ENCODE assay signal across 8 mouse cellular contexts in the genomic region with DNA sequence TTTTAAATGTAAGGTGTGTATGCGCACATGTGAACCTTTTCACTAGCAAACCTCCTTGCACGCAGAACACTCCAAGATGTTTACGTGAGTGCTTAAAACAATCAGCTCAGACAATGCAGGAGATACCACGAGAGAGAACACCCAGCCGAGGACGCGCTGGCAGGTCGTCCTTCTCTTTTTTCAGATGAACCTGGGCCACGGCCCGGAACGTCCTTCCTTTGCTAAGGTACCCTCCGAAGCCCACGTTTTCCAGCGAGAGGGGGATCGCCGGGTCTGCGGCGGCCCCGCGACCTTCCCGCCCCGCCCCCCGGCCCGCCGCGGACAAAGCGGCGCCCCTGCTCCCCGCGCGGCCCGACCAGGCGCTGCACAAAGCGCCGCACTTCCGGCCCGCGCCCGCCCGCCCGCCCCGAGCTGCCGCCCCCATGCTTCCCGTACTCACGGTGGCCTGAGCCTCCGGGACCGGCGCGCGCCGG. TPM values are rescaled to one million over a fixed set of nuclear protein-coding genes. Genes with fewer than 3 reads are reported as not detected.
DNase-seq lines count a peak whose midpoint lies in the region; ATAC-seq and TF ChIP-seq lines count a peak whose summit lies in the region.

No protein-coding gene starts in this region.

- peak overlapping the region; percentile 61 for H3K4me2 ChIP-seq in stomach, postnatal 0 days (replicated peaks; ENCODE audit: low read depth)

- peak; percentile 77 for DNase-seq in adrenal gland, postnatal 14 days
- DNase-seq in adrenal gland, adult 2 months: no peak
- peak; percentile 43 to 70 for DNase-seq in gastrocnemius, postnatal 4 days (ENCODE audit: low spot score in 2 of 2)
- peak; percentile 46 to 74 for DNase-seq in kidney, postnatal 25 days
- peak; percentile 80 for DNase-seq in stomach, postnatal 0 days (ENCODE audit: low spot score)

- H3K4me1 ChIP-seq in E14TG2a.4 (replicated peaks; ENCODE audit: low read depth, low read length): peaks cover 50% of the 10 kb centered on the region
- H3K4me1 ChIP-seq in stomach, postnatal 0 days (replicated peaks; ENCODE audit: control insufficient read depth, insufficient read depth): peaks cover 5% of the 10 kb centered on the region; the same call in 1 of the 2 replicates

- H3K9me3 ChIP-seq in E14TG2a.4 (ENCODE audit: low read length): 0 out of 2 replicates have a peak, but pooled peaks cover 3% of the 10 kb centered on the region
- H3K9me3 ChIP-seq in stomach, postnatal 0 days (ENCODE audit: control insufficient read depth, low read length): no peaks in the 10 kb centered on the region

- H3K27me3 ChIP-seq in E14TG2a.4 (ENCODE audit: insufficient read depth, low read length): peaks cover 10% of the 10 kb centered on the region; the same call in 1 of the 2 replicates
- H3K27me3 ChIP-seq in stomach, postnatal 0 days (ENCODE audit: control insufficient read depth, insufficient read depth, low read length): no peaks in the 10 kb centered on the region

- peak overlapping the region; percentile 88 for H3K4me3 ChIP-seq in E14TG2a.4 (replicated peaks; ENCODE audit: low read length)
- H3K4me3 ChIP-seq in stomach, postnatal 0 days (ENCODE audit: low read depth, low read length): peak overlapping the region; percentile 77

- H3K9ac ChIP-seq in stomach, postnatal 0 days (ENCODE audit: low read length): peak overlapping the region; percentile 95

- H3K27ac ChIP-seq in stomach, postnatal 0 days (replicated peaks): peak overlapping the region; percentile 99

- under 1% methylated on average over 35 of the region's 51 CpGs for WGBS in stomach, postnatal 0 days

- peaks cover 17% of the 10 kb centered on the region for H3K36me3 ChIP-seq in E14TG2a.4 (ENCODE audit: insufficient read depth, low read length)
- no peaks in the 10 kb centered on the region for H3K36me3 ChIP-seq in stomach, postnatal 0 days (ENCODE audit: control insufficient read depth, insufficient read depth, low read length)

- TF ChIP-seq EP300 in stomach, postnatal 0 days (optimal IDR thresholded peaks at IDR 0.05): no peak

- peak; percentile 7; the same call in 1 of the 2 replicates for ATAC-seq in common myeloid progenitor, adult 5-6 weeks (replicated peaks; ENCODE audit: low read depth, poor library complexity, severe bottlenecking)
- peak; percentile 30 for ATAC-seq in megakaryocyte-erythroid progenitor cell, adult 5-6 weeks (replicated peaks; ENCODE audit: low FRiP score, low TSS enrichment, poor library complexity, severe bottlenecking)
- peak; percentile 91 for ATAC-seq in stomach, postnatal 0 days (ENCODE audit: low FRiP score, low TSS enrichment)

- no peak for TF ChIP-seq CTCF in E14TG2a.4 (conservative IDR thresholded peaks at IDR 0.05; ENCODE audit: low read length)
- peak; percentile 21 for TF ChIP-seq CTCF in stomach, postnatal 0 days (IDR thresholded peaks at IDR 0.05; ENCODE audit: low read depth)

RNA-seq across cellular contexts. Expression of gene Fam168b, which starts 0.4 kb away (rescaled TPM):
- total RNA-seq in adrenal gland, postnatal 14 days (2021): 131 and 133 TPM in 2 replicates
- 100 to 1,000 TPM; 113 to 203 TPM for total RNA-seq in adrenal gland, adult 2 months (2021)
- 359 and 507 TPM in 2 replicates for polyA plus RNA-seq in adrenal gland, adult 2 months (2012; rRNA removed)
- 63.0 and 63.7 TPM in 2 replicates for total RNA-seq in common myeloid progenitor, adult 5-6 weeks (2017)
- total RNA-seq in gastrocnemius, postnatal 4 days (2021): 10 to 100 TPM; 76.4 to 78.6 TPM
- 49.0 and 63.7 TPM in 2 replicates for total RNA-seq in megakaryocyte-erythroid progenitor cell, adult 5-6 weeks (2014; fragmentation: Nextera tagmentation)
- total RNA-seq in megakaryocyte-erythroid progenitor cell, adult 5-6 weeks (2017): 48.1 and 62.1 TPM in 2 replicates
- 21.4 and 24.7 TPM in 2 replicates for polyA plus RNA-seq in stomach, postnatal 0 days (2015; fragmentation: Nextera tagmentation; extraction: Ambion mirVana)

RNA-seq across cellular contexts. Expression of gene Plekhb2, which starts 7.4 kb away (rescaled TPM):
- 84.8 and 96.7 TPM in 2 replicates for total RNA-seq in adrenal gland, postnatal 14 days (2021)
- 100 to 1,000 TPM; 187 to 193 TPM for total RNA-seq in adrenal gland, adult 2 months (2021)
- 80.8 and 115 TPM in 2 replicates for polyA plus RNA-seq in adrenal gland, adult 2 months (2012; rRNA removed)
- 8.1 and 18.9 TPM in 2 replicates for total RNA-seq in common myeloid progenitor, adult 5-6 weeks (2017)
- 10 to 100 TPM; 12.7 to 15.3 TPM for total RNA-seq in gastrocnemius, postnatal 4 days (2021)
- 20.7 and 25.3 TPM in 2 replicates for total RNA-seq in megakaryocyte-erythroid progenitor cell, adult 5-6 weeks (2014; fragmentation: Nextera tagmentation)
- total RNA-seq in megakaryocyte-erythroid progenitor cell, adult 5-6 weeks (2017): 8.9 and 13.9 TPM in 2 replicates
- 103 and 105 TPM in 2 replicates for polyA plus RNA-seq in stomach, postnatal 0 days (2015; fragmentation: Nextera tagmentation; extraction: Ambion mirVana)

Comparison
In these comparisons a context has a peak if more than half of its experiments do, and no peak if none do; other contexts are left out.
1. ATAC-seq: peak in every context shown above with its lines; median percentile 91 in stomach, postnatal 0 days; 30 in megakaryocyte-erythroid progenitor cell, adult 5-6 weeks; 7 in common myeloid progenitor, adult 5-6 weeks.